Mouse (Mus musculus): ENCODE measurements around the gene Sergef. TPM values are rescaled to one million over a fixed set of nuclear protein-coding genes. Genes with fewer than 3 reads are reported as not detected.

Gene Sergef
- polyA plus RNA-seq, 1 experiment, result 6.3 TPM

GRCm38 (mm10) chr7:46551173-46551572 is 88.4 kb downstream of the Sergef start:
- TF ChIP-seq POLR2A (IDR thresholded peaks at IDR 0.05; ENCODE audit: low read depth, low read length) (no peak), CTCF (IDR thresholded peaks at IDR 0.05; ENCODE audit: borderline replicate concordance, insufficient read depth, low read length) (no peak)
- Histone ChIP-seq H3K4me3 (ENCODE audit: insufficient read depth, low read length) (no peak overlapping the region), H3K27ac (ENCODE audit: insufficient read depth, low read length) (no peak overlapping the region), H3K4me1 (ENCODE audit: control insufficient read depth, insufficient read depth, low read length) (no peaks in the 10 kb centered on the region)

DNA sequence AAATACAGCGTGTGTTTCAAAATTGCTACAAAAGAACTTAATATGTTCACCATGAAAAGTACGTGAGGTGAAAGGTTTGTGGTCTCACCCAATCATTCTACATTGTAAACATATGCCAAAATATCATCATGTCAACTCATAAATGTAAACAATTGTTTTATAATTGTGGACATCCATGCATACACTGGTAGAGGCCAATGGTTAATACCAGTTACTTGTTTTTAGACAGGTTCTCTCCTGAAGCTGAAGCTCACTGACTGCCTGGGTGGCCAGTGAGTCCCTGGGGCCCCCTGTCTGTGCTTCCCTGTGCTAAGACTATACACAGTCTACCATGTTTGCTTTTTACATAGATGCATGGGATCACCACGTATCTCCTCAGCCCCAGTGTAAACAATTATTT is 91.5 kb downstream of the Sergef start:
- TF ChIP-seq POLR2A (IDR thresholded peaks at IDR 0.05; ENCODE audit: low read depth, low read length) (no peak), CTCF (IDR thresholded peaks at IDR 0.05; ENCODE audit: borderline replicate concordance, insufficient read depth, low read length) (no peak)
- Histone ChIP-seq H3K4me1 (ENCODE audit: control insufficient read depth, insufficient read depth, low read length) (no peaks in the 10 kb centered on the region), H3K27ac (ENCODE audit: insufficient read depth, low read length) (no peak overlapping the region), H3K4me3 (ENCODE audit: insufficient read depth, low read length) (no peak overlapping the region)

- H3K4me3 ChIP-seq (ENCODE audit: insufficient read depth, low read length), result no peak overlapping the region
- H3K4me1 ChIP-seq (ENCODE audit: control insufficient read depth, insufficient read depth, low read length), result no peaks in the 10 kb centered on the region
- no peak overlapping the region for H3K27ac ChIP-seq (ENCODE audit: insufficient read depth, low read length)
- TF ChIP-seq CTCF (IDR thresholded peaks at IDR 0.05; ENCODE audit: borderline replicate concordance, insufficient read depth, low read length) (no peak), POLR2A (IDR thresholded peaks at IDR 0.05; ENCODE audit: low read depth, low read length) (no peak)
Measured at GRCm38 (mm10) chr7:46547642-46548041, 92.0 kb downstream of the Sergef start.

- H3K27ac ChIP-seq (ENCODE audit: insufficient read depth, low read length), result no peak overlapping the region
- no peaks in the 10 kb centered on the region for H3K4me1 ChIP-seq (ENCODE audit: control insufficient read depth, insufficient read depth, low read length)
- TF ChIP-seq POLR2A (IDR thresholded peaks at IDR 0.05; ENCODE audit: low read depth, low read length) (no peak), CTCF (IDR thresholded peaks at IDR 0.05; ENCODE audit: borderline replicate concordance, insufficient read depth, low read length) (no peak)
- H3K4me3 ChIP-seq (ENCODE audit: insufficient read depth, low read length), result no peak overlapping the region
Measured at GRCm38 (mm10) chr7:46546539-46546938, 93.1 kb downstream of the Sergef start.

DNA sequence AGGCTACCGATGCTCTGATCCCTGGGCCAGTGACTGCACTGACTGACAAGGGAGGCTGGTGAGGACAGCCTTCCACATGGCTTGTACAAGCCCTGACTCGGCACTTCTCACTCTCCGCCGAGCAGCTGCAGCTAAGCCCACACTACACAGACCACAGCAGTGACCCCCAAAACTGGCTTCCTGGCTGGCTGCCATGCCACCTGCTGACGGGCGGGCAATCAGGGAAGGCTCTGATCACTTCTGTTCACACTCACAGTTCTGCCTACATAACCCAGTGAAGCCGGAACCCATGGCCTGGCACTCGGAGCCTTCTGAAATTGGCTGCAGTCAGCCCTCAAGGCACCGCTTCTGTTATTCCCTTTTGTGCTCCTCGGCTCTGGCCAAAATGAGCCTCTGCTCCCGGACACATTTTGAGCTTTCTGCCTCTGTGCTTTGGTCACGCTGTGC is 95.4 kb downstream of the Sergef start:
- TF ChIP-seq CTCF (IDR thresholded peaks at IDR 0.05; ENCODE audit: borderline replicate concordance, insufficient read depth, low read length), result no peak
- no peak for TF ChIP-seq POLR2A (IDR thresholded peaks at IDR 0.05; ENCODE audit: low read depth, low read length)
- Histone ChIP-seq H3K4me1 (ENCODE audit: control insufficient read depth, insufficient read depth, low read length) (no peaks in the 10 kb centered on the region), H3K4me3 (ENCODE audit: insufficient read depth, low read length) (no peak overlapping the region), H3K27ac (ENCODE audit: insufficient read depth, low read length) (no peak overlapping the region)

DNA sequence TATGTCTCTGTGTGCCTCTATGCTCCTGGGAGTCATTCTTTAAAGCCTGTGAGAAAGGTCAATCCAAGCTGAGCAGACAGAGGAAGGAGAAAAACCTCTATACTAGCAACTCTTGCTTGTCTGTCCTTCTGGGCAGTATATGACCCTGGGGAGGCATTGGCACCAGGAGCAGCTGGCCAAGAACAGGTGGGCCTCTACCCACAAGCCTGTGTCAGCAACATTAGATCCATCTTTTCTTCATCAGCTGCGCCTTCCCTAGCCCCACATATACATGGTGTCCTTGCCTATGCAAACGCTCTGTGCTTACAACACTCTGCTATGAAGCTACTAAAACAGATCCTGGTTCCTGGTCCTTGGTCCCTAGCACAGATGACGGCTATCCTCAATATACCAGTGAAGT is 97.5 kb downstream of the Sergef start:
- TF ChIP-seq CTCF (IDR thresholded peaks at IDR 0.05; ENCODE audit: borderline replicate concordance, insufficient read depth, low read length), result no peak
- no peak for TF ChIP-seq POLR2A (IDR thresholded peaks at IDR 0.05; ENCODE audit: low read depth, low read length)
- Histone ChIP-seq H3K4me1 (ENCODE audit: control insufficient read depth, insufficient read depth, low read length) (no peaks in the 10 kb centered on the region), H3K4me3 (ENCODE audit: insufficient read depth, low read length) (no peak overlapping the region), H3K27ac (ENCODE audit: insufficient read depth, low read length) (no peak overlapping the region)

- TF ChIP-seq POLR2A (IDR thresholded peaks at IDR 0.05; ENCODE audit: low read depth, low read length), result no peak
- TF ChIP-seq CTCF (IDR thresholded peaks at IDR 0.05; ENCODE audit: borderline replicate concordance, insufficient read depth, low read length), result no peak
- no peaks in the 10 kb centered on the region for H3K4me1 ChIP-seq (ENCODE audit: control insufficient read depth, insufficient read depth, low read length)
- H3K27ac ChIP-seq (ENCODE audit: insufficient read depth, low read length), result no peak overlapping the region
- no peak overlapping the region for H3K4me3 ChIP-seq (ENCODE audit: insufficient read depth, low read length)
Measured at GRCm38 (mm10) chr7:46540616-46541015, 99.0 kb downstream of the Sergef start.

GRCm38 (mm10) chr7:46536456-46537097 is 103.0 kb downstream of the Sergef start:
- no peak for TF ChIP-seq CTCF (IDR thresholded peaks at IDR 0.05; ENCODE audit: borderline replicate concordance, insufficient read depth, low read length)
- TF ChIP-seq POLR2A (IDR thresholded peaks at IDR 0.05; ENCODE audit: low read depth, low read length), result no peak
- Histone ChIP-seq H3K4me3 (ENCODE audit: insufficient read depth, low read length) (no peak overlapping the region), H3K4me1 (ENCODE audit: control insufficient read depth, insufficient read depth, low read length) (no peaks in the 10 kb centered on the region), H3K27ac (ENCODE audit: insufficient read depth, low read length) (no peak overlapping the region)

DNA sequence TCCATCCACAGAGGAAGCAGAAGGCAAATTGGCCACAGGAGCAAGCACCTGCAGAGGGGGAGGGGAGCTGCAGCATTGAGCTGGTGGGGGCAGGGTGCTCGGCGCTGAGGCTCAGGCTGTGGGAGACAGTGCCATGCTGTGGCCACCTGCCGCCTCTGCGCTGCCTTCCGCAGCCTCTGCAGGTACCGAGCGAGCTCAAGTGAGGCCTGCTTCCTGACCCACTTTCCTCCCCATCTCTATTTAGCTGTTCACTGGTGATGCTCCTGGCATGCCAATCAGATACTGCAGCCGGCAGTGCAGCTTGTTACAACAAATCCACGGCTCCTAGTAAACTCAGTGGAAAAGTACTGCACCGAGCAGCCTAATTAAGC is 104.2 kb downstream of the Sergef start:
- no peak overlapping the region for H3K27ac ChIP-seq (ENCODE audit: insufficient read depth, low read length)
- no peaks in the 10 kb centered on the region for H3K4me1 ChIP-seq (ENCODE audit: control insufficient read depth, insufficient read depth, low read length)
- TF ChIP-seq CTCF (IDR thresholded peaks at IDR 0.05; ENCODE audit: borderline replicate concordance, insufficient read depth, low read length) (peak; percentile 30; the same call in 1 of the 2 replicates), POLR2A (IDR thresholded peaks at IDR 0.05; ENCODE audit: low read depth, low read length) (no peak)
- H3K4me3 ChIP-seq (ENCODE audit: insufficient read depth, low read length), result no peak overlapping the region

DNA sequence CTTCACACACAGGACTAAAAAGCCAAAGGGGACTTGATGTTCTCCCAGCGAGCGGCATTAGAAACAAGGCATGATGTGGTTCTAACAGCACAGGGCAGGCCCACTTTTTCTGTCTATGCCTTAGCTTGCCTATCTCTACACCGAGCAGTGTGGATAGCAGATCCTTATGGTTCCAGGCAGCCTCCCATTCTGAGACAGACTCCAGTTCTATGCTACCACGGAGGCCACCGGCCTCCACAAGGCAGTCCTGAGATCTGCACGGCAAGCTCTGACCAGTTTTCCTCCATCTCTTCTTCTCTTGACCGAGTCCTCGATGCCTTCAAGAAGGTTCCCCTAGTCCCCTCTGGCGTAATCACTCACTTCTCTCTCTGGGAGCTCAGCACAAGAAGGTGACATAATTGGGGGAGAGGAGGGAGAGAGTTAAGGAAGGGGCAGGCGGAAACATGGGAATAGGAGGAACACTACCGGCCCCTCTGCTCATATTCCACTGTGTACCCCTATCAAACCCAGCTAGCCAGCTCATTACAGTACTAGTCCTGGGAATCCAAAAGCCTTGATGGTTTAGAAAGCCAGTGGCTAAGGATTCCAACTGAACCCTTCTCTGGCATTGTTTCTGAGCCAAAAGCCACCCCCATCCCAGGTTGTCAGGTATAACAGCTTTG is 104.7 kb downstream of the Sergef start:
- Histone ChIP-seq H3K4me3 (ENCODE audit: insufficient read depth, low read length) (no peak overlapping the region), H3K4me1 (ENCODE audit: control insufficient read depth, insufficient read depth, low read length) (no peaks in the 10 kb centered on the region), H3K27ac (ENCODE audit: insufficient read depth, low read length) (no peak overlapping the region)
- no peak for TF ChIP-seq CTCF (IDR thresholded peaks at IDR 0.05; ENCODE audit: borderline replicate concordance, insufficient read depth, low read length)
- TF ChIP-seq POLR2A (IDR thresholded peaks at IDR 0.05; ENCODE audit: low read depth, low read length), result no peak
